Mouse (Mus musculus) embryonic facial prominence, embryonic 11.5 days (tissue): ENCODE results near the gene Traf3ip3. TPM values are rescaled to one million over a fixed set of nuclear protein-coding genes. Genes with fewer than 3 reads are reported as not detected.

Experiments used
- ATAC-seq: fragments of 200-750 bp; cut with Nextera tagmentation; replicated peaks from 2 replicates; pipeline ENCODE4 v1.8.0; 2017; ENCODE audit warnings: low read depth; ENCODE audit not compliant: insufficient number of reproducible peaks, low FRiP score, low TSS enrichment
- DNase-seq: peaks from one replicate; pipeline ENCODE4 v3.0.0-alpha.2; 2015; ENCODE audit warnings: low spot score
- H3K27ac ChIP-seq: fragments of 300-500 bp; sonication (generic); replicated peaks from 2 replicates; pipeline ENCODE4 v1.5.1; 2014; ENCODE audit warnings: mild to moderate bottlenecking, low read depth, low read length, control low read depth
- H3K27me3 ChIP-seq: fragments of 300-500 bp; sonication (generic); 2 replicates; pipeline ENCODE4 v1.6.1; 2014; ENCODE audit warnings: mild to moderate bottlenecking, low read length, moderate library complexity, mixed read lengths; ENCODE audit not compliant: control insufficient read depth, insufficient read depth
- H3K36me3 ChIP-seq: fragments of 300-500 bp; sonication (generic); replicated peaks from 2 replicates; pipeline ENCODE4 v1.6.1; 2014; ENCODE audit warnings: low read depth, mild to moderate bottlenecking, low read length, moderate library complexity, mixed read lengths; ENCODE audit not compliant: control insufficient read depth, insufficient read depth
- H3K4me1 ChIP-seq: fragments of 300-500 bp; sonication (generic); 2 replicates; pipeline ENCODE4 v1.6.1; 2014; ENCODE audit warnings: low read length, mixed read lengths; ENCODE audit not compliant: control insufficient read depth, insufficient read depth
- H3K4me2 ChIP-seq: fragments of 300-500 bp; sonication (generic); 2 replicates; pipeline ENCODE4 v1.6.1; 2014; ENCODE audit warnings: low read depth, mild to moderate bottlenecking, control low read depth, low read length, moderate library complexity
- H3K4me3 ChIP-seq: fragments of 300-500 bp; sonication (generic); 2 replicates; pipeline ENCODE4 v1.5.1; 2014; ENCODE audit warnings: low read depth, low read length, control low read depth
- H3K9ac ChIP-seq: fragments of 300-500 bp; sonication (generic); replicated peaks from 2 replicates; pipeline ENCODE4 v1.6.1; 2014; ENCODE audit warnings: mild to moderate bottlenecking, control low read depth, low read length
- H3K9me3 ChIP-seq: fragments of 300-500 bp; sonication (generic); replicated peaks from 2 replicates; pipeline ENCODE4 v1.6.1; 2016; ENCODE audit warnings: mild to moderate bottlenecking, low read length, inconsistent platforms, mixed read lengths; ENCODE audit not compliant: control insufficient read depth
- WGBS: fragments of 180-500 bp; shearing (Covaris S2); extraction: QIAGEN DNeasy Blood & Tissue Kit; methylation state at CpG from one replicate; pipeline ENCODE4 v1.1.7; 2014; 5-methylcytosine and 5-hydroxymethylcytosine counted together
- polyA plus RNA-seq: library from polyadenylated mRNA; unstranded; fragments of >200 nt; fragmentation: Nextera tagmentation; extraction: Ambion mirVana; gene quantifications from 2 replicates; pipeline ENCODE4 v1.2.1, GENCODE M21; 2014

Traf3ip3 gene
- polyA plus RNA-seq, 1 experiment from 2014 or later, result 1.5 TPM

- Histone ChIP-seq H3K27ac (no peak within 1 kb of the TSS), H3K9me3 (no peaks in the 10 kb centered on the region), H3K4me3 (peak within 1 kb of the TSS; percentile 71), H3K27me3 (no peaks in the 10 kb centered on the region), H3K9ac (peak within 1 kb of the TSS; percentile 70), H3K4me2 (peak within 1 kb of the TSS; percentile 41), H3K36me3 (no peaks in the 10 kb centered on the region; the same call in 1 of the 2 replicates), H3K4me1 (no peaks in the 10 kb centered on the region)
- under 1% methylated on average over 61 of the region's 61 CpGs for WGBS
- DNase-seq, result peak; percentile 100
- ATAC-seq, result peak; percentile 94
These were observed 71.6 kb downstream of the Traf3ip3 start, which contains the start of gene Diexf for GRCm38 (mm10) chr1:193129786-193130455. TSS of gene Diexf (minus strand) at chr1:193130272.

GRCm38 (mm10) chr1:193129321-193129720 lies 72.2 kb downstream of the Traf3ip3 start:
- no peaks in the 10 kb centered on the region for H3K27me3 ChIP-seq
- H3K27ac ChIP-seq, result no peak overlapping the region
- whole genome bisulfite sequencing, result 22% methylated on average over 5 of the region's 5 CpGs
- ATAC-seq (no peak), DNase-seq (no peak)
- no peaks in the 10 kb centered on the region for H3K4me1 ChIP-seq
- H3K36me3 ChIP-seq, result no peaks in the 10 kb centered on the region; the same call in 1 of the 2 replicates
- peak overlapping the region; percentile 71 for H3K4me3 ChIP-seq
- H3K4me2 ChIP-seq, result peak overlapping the region; percentile 41
- no peaks in the 10 kb centered on the region for H3K9me3 ChIP-seq
- peak overlapping the region; percentile 70 for H3K9ac ChIP-seq

- peaks cover 2% of the 10 kb centered on the region for H3K36me3 ChIP-seq
- H3K27me3 ChIP-seq, result no peaks in the 10 kb centered on the region
- H3K27ac ChIP-seq, result no peak overlapping the region
- no peaks in the 10 kb centered on the region for H3K9me3 ChIP-seq
- no peak overlapping the region for H3K4me3 ChIP-seq
- no peak overlapping the region for H3K9ac ChIP-seq
- no peaks in the 10 kb centered on the region for H3K4me1 ChIP-seq
- no peak overlapping the region for H3K4me2 ChIP-seq
- DNase-seq (no peak), ATAC-seq (no peak)
- WGBS, result 91% methylated on average over 6 of the region's 6 CpGs
These were observed 73.4 kb downstream of the Traf3ip3 start for GRCm38 (mm10) chr1:193128055-193128454.

GRCm38 (mm10) chr1:193125835-193126234 lies 75.7 kb downstream of the Traf3ip3 start:
- Histone ChIP-seq H3K4me2 (no peak overlapping the region), H3K27me3 (no peaks in the 10 kb centered on the region), H3K36me3 (peaks cover 14% of the 10 kb centered on the region), H3K9me3 (no peaks in the 10 kb centered on the region), H3K4me1 (no peaks in the 10 kb centered on the region), H3K9ac (no peak overlapping the region), H3K27ac (no peak overlapping the region), H3K4me3 (no peak overlapping the region)
- no peak for DNase-seq
- no peak for ATAC-seq
- 84% methylated on average over 4 of the region's 4 CpGs for whole genome bisulfite sequencing

Other genes with a start within 250 kb of the Traf3ip3 start
- 5.1 and 5.9 TPM in 2 replicates for gene Syt14, start 165.9 kb downstream of the Traf3ip3 start, polyA plus RNA-seq
- 8.6 and 11.1 TPM in 2 replicates for gene Diexf, start 71.4 kb downstream of the Traf3ip3 start, polyA plus RNA-seq
- gene Irf6, start 48.6 kb downstream of the Traf3ip3 start, polyA plus RNA-seq, result 15.4 and 16.1 TPM in 2 replicates
- gene A130010J15Rik, start 33.7 kb downstream of the Traf3ip3 start, polyA plus RNA-seq, result 17.6 and 18.0 TPM in 2 replicates
- 0.97 and 1.1 TPM in 2 replicates for gene Lamb3, start 6.0 kb upstream of the Traf3ip3 start, polyA plus RNA-seq
- gene Hsd11b1, start 62.4 kb upstream of the Traf3ip3 start, polyA plus RNA-seq, result 0.46 TPM in 1 of 2 replicates, not detected in the other
- 8.7 and 8.9 TPM in 2 replicates for gene G0s2, start 71.5 kb upstream of the Traf3ip3 start, polyA plus RNA-seq
- 21.6 and 21.9 TPM in 2 replicates for gene Camk1g, start 168.6 kb upstream of the Traf3ip3 start, polyA plus RNA-seq